Mouse (Mus musculus) stomach, embryonic 16.5 days (tissue): ENCODE results near the gene Kctd18. TPM values are rescaled to one million over a fixed set of nuclear protein-coding genes. Genes with fewer than 3 reads are reported as not detected.
A peak's percentile ranks its signal among the peaks of the same experiment; 100 is the strongest.

Experiments used
- ATAC-seq: fragments of 200-750 bp; cut with Nextera tagmentation; 2 replicates; pipeline ENCODE4 v1.8.0; 2017; ENCODE audit warnings: moderate number of reproducible peaks, moderate TSS enrichment; ENCODE audit not compliant: insufficient read depth, low FRiP score
- H3K27ac ChIP-seq: fragments of 300-500 bp; sonication (generic); 2 replicates; pipeline ENCODE4 v1.5.1; 2014; ENCODE audit warnings: low read length
- H3K27me3 ChIP-seq: fragments of 300-500 bp; sonication (generic); 2 replicates; pipeline ENCODE4 v1.6.1; 2014; ENCODE audit warnings: low read length, control low read depth, mixed read lengths; ENCODE audit not compliant: control insufficient read depth, insufficient read depth
- H3K36me3 ChIP-seq: fragments of 300-500 bp; sonication (generic); 2 replicates; pipeline ENCODE4 v1.6.1; 2014; ENCODE audit warnings: low read length; ENCODE audit not compliant: control insufficient read depth, insufficient read depth
- H3K4me1 ChIP-seq: fragments of 300-500 bp; sonication (generic); 2 replicates; pipeline ENCODE4 v1.6.1; 2014; ENCODE audit warnings: low read length, control low read depth, mixed read lengths; ENCODE audit not compliant: control insufficient read depth, insufficient read depth
- H3K4me2 ChIP-seq: fragments of 300-500 bp; sonication (generic); 2 replicates; pipeline ENCODE4 v1.6.1; 2014; ENCODE audit warnings: low read depth, low read length, mixed read lengths
- H3K4me3 ChIP-seq: fragments of 300-500 bp; sonication (generic); replicated peaks from 2 replicates; pipeline ENCODE4 v1.5.1; 2014; ENCODE audit warnings: mild to moderate bottlenecking, low read length
- H3K9ac ChIP-seq: fragments of 300-500 bp; sonication (generic); 2 replicates; pipeline ENCODE4 v1.6.1; 2014; ENCODE audit warnings: low read length
- H3K9me3 ChIP-seq: fragments of 300-500 bp; sonication (generic); replicated peaks from 2 replicates; pipeline ENCODE4 v1.6.1; 2016; ENCODE audit warnings: low read length, control low read depth; ENCODE audit not compliant: control insufficient read depth
- WGBS: fragments of 180-500 bp; shearing (Covaris S2); extraction: QIAGEN DNeasy Blood & Tissue Kit; methylation state at CpG from one replicate; pipeline ENCODE4 v1.1.7; 2014; 5-methylcytosine and 5-hydroxymethylcytosine counted together
- polyA plus RNA-seq: library from polyadenylated mRNA; unstranded; fragments of >200 nt; fragmentation: Nextera tagmentation; extraction: Ambion mirVana; gene quantifications from 2 replicates; pipeline ENCODE4 v1.2.1, GENCODE M21; 2015

The Kctd18 gene
- polyA plus RNA-seq, 1 experiment from 2014 or later = 14.7 TPM

GRCm38 (mm10) chr1:57941095-57941494, 77.7 kb downstream of the Kctd18 start:
- Histone ChIP-seq H3K9ac (no peak overlapping the region), H3K27me3 (no peaks in the 10 kb centered on the region), H3K27ac (no peak overlapping the region), H3K4me2 (no peak overlapping the region), H3K9me3 (no peaks in the 10 kb centered on the region), H3K36me3 (0 out of 2 replicates have a peak, but pooled peaks cover 4% of the 10 kb centered on the region), H3K4me3 (no peak overlapping the region), H3K4me1 (no peaks in the 10 kb centered on the region)
- ATAC-seq = no peak
- WGBS = 73% methylated on average over 7 of the region's 7 CpGs

- Histone ChIP-seq H3K4me3 (no peak overlapping the region), H3K27ac (no peak overlapping the region), H3K4me2 (no peak overlapping the region), H3K36me3 (0 out of 2 replicates have a peak, but pooled peaks cover 4% of the 10 kb centered on the region), H3K27me3 (no peaks in the 10 kb centered on the region), H3K9ac (no peak overlapping the region), H3K9me3 (no peaks in the 10 kb centered on the region), H3K4me1 (no peaks in the 10 kb centered on the region)
- 77% methylated on average over 10 of the region's 10 CpGs for WGBS
- no peak for ATAC-seq
Measured at GRCm38 (mm10) chr1:57940691-57941090, 78.1 kb downstream of the Kctd18 start.

- no peak overlapping the region for H3K9ac ChIP-seq
- no peaks in the 10 kb centered on the region for H3K9me3 ChIP-seq
- H3K4me3 ChIP-seq = no peak overlapping the region
- 0 out of 2 replicates have a peak, but pooled peaks cover 4% of the 10 kb centered on the region for H3K36me3 ChIP-seq
- no peaks in the 10 kb centered on the region for H3K4me1 ChIP-seq
- WGBS = 65% methylated on average over 1 of the region's 1 CpGs
- H3K4me2 ChIP-seq = no peak overlapping the region
- ATAC-seq = no peak
- no peaks in the 10 kb centered on the region for H3K27me3 ChIP-seq
- H3K27ac ChIP-seq = no peak overlapping the region
Measured at GRCm38 (mm10) chr1:57934287-57934686, 84.5 kb downstream of the Kctd18 start.

GRCm38 (mm10) chr1:57918567-57918966, 100.2 kb downstream of the Kctd18 start:
- H3K27ac ChIP-seq = no peak overlapping the region
- H3K4me1 ChIP-seq = no peaks in the 10 kb centered on the region
- no peaks in the 10 kb centered on the region for H3K27me3 ChIP-seq
- no peak overlapping the region for H3K4me3 ChIP-seq
- 86% methylated on average over 4 of the region's 4 CpGs for WGBS
- H3K4me2 ChIP-seq = no peak overlapping the region
- no peak overlapping the region for H3K9ac ChIP-seq
- H3K9me3 ChIP-seq = no peaks in the 10 kb centered on the region
- H3K36me3 ChIP-seq = 0 out of 2 replicates have a peak, but pooled peaks cover 6% of the 10 kb centered on the region
- ATAC-seq = no peak

- Histone ChIP-seq H3K9me3 (no peaks in the 10 kb centered on the region), H3K4me1 (no peaks in the 10 kb centered on the region), H3K4me3 (no peak overlapping the region), H3K4me2 (no peak overlapping the region), H3K9ac (no peak overlapping the region), H3K27ac (no peak overlapping the region), H3K27me3 (no peaks in the 10 kb centered on the region), H3K36me3 (0 out of 2 replicates have a peak, but pooled peaks cover 6% of the 10 kb centered on the region)
- ATAC-seq = no peak
- 80% methylated on average over 5 of the region's 5 CpGs for WGBS
Measured at GRCm38 (mm10) chr1:57917342-57917741, 101.4 kb downstream of the Kctd18 start.

- Histone ChIP-seq H3K27ac (no peak overlapping the region), H3K9ac (no peak overlapping the region), H3K4me1 (no peaks in the 10 kb centered on the region), H3K36me3 (no peaks in the 10 kb centered on the region), H3K27me3 (no peaks in the 10 kb centered on the region), H3K4me2 (no peak overlapping the region), H3K4me3 (no peak overlapping the region), H3K9me3 (no peaks in the 10 kb centered on the region)
- no peak for ATAC-seq
- WGBS = 89% methylated on average over 6 of the region's 6 CpGs
Measured at GRCm38 (mm10) chr1:57911561-57911960, 107.2 kb downstream of the Kctd18 start.

- H3K4me1 ChIP-seq = no peaks in the 10 kb centered on the region
- peak overlapping the region; percentile 12 for H3K27ac ChIP-seq
- no peaks in the 10 kb centered on the region for H3K27me3 ChIP-seq
- no peak overlapping the region for H3K4me3 ChIP-seq
- H3K4me2 ChIP-seq = no peak overlapping the region
- peak; percentile 46; the same call in 1 of the 2 replicates for ATAC-seq
- 0 out of 2 replicates have a peak, but pooled peaks cover 4% of the 10 kb centered on the region for H3K36me3 ChIP-seq
- no peaks in the 10 kb centered on the region for H3K9me3 ChIP-seq
- H3K9ac ChIP-seq = no peak overlapping the region
Measured at GRCm38 (mm10) chr1:57906312-57906711, 112.4 kb downstream of the Kctd18 start.

GRCm38 (mm10) chr1:57905912-57906311, 112.8 kb downstream of the Kctd18 start:
- Histone ChIP-seq H3K4me3 (no peak overlapping the region), H3K9me3 (no peaks in the 10 kb centered on the region), H3K4me2 (no peak overlapping the region), H3K4me1 (no peaks in the 10 kb centered on the region), H3K9ac (no peak overlapping the region), H3K27ac (peak overlapping the region; percentile 42; the same call in 1 of the 2 replicates), H3K27me3 (no peaks in the 10 kb centered on the region), H3K36me3 (0 out of 2 replicates have a peak, but pooled peaks cover 4% of the 10 kb centered on the region)
- WGBS = 51% methylated on average over 3 of the region's 3 CpGs
- ATAC-seq = peak; percentile 76
